Mouse (Mus musculus): Measurements from ENCODE around the gene Tysnd1.

- TF ChIP-seq CTCF (IDR thresholded peaks at IDR 0.05; ENCODE audit: extremely low read depth, insufficient read depth, low read length) (no peak), POLR2A (IDR thresholded peaks at IDR 0.05; ENCODE audit: extremely low read depth, insufficient read depth, low read length) (no peak)
These were observed 19.6 kb downstream of the Tysnd1 start, which contains the start of gene Aifm2 for GRCm38 (mm10) chr10:61714771-61715461.
